Mouse (Mus musculus) G1E (cell line): ENCODE measurements around the gene Mmp23.

Source experiments
- CTCF ChIP-seq: IDR thresholded peaks from 2 replicates; pipeline ENCODE4 v1.5.1; 2012; ENCODE audit warnings: low read depth, low read length, inconsistent platforms, mixed read lengths
- GATA1 ChIP-seq: IDR thresholded peaks from 2 replicates; pipeline ENCODE4 v1.6.1; 2012; ENCODE audit warnings: borderline replicate concordance, low read length, inconsistent platforms, mixed read lengths
- POLR2AphosphoS5 ChIP-seq: IDR thresholded peaks from 2 replicates; pipeline ENCODE4 v1.6.1; 2012; ENCODE audit warnings: low read depth, low read length, inconsistent platforms; ENCODE audit not compliant: insufficient replicate concordance
- TAL1 ChIP-seq: conservative IDR thresholded peaks from 2 replicates; pipeline ENCODE4 v1.6.1; 2012; ENCODE audit warnings: low read depth, low read length, inconsistent platforms, mixed read lengths

- no peak for TF ChIP-seq TAL1
- no peak for TF ChIP-seq CTCF
- TF ChIP-seq GATA1: no peak
- no peak; the same call in 1 of the 2 replicates for TF ChIP-seq POLR2AphosphoS5
Observed at GRCm38 (mm10) chr4:155653451-155654182, 433 bp upstream of the Mmp23 start.
